Mouse (Mus musculus): Measurements from ENCODE around the gene Cdkal1. TPM values are rescaled to one million over a fixed set of nuclear protein-coding genes. Genes with fewer than 3 reads are reported as not detected.

Gene Cdkal1
- polyA plus RNA-seq, 1 experiment: 7.2 TPM

- peak; percentile 49 for DNase-seq (ENCODE audit: low read depth)
- TF ChIP-seq POLR2A (IDR thresholded peaks at IDR 0.05; ENCODE audit: borderline replicate concordance, extremely low read depth, insufficient read depth, insufficient read length, poor library complexity, severe bottlenecking): no peak
Measured at GRCm38 (mm10) chr13:29766377-29766776, 89.1 kb downstream of the Cdkal1 start.

- no peak for DNase-seq (ENCODE audit: low read depth)
- TF ChIP-seq CTCF (IDR thresholded peaks at IDR 0.05; ENCODE audit: borderline replicate concordance, extremely low read depth, insufficient read depth, insufficient read length) (no peak), POLR2A (IDR thresholded peaks at IDR 0.05; ENCODE audit: borderline replicate concordance, extremely low read depth, insufficient read depth, insufficient read length, poor library complexity, severe bottlenecking) (no peak)
Measured at GRCm38 (mm10) chr13:29765296-29765695, 90.2 kb downstream of the Cdkal1 start.

DNA sequence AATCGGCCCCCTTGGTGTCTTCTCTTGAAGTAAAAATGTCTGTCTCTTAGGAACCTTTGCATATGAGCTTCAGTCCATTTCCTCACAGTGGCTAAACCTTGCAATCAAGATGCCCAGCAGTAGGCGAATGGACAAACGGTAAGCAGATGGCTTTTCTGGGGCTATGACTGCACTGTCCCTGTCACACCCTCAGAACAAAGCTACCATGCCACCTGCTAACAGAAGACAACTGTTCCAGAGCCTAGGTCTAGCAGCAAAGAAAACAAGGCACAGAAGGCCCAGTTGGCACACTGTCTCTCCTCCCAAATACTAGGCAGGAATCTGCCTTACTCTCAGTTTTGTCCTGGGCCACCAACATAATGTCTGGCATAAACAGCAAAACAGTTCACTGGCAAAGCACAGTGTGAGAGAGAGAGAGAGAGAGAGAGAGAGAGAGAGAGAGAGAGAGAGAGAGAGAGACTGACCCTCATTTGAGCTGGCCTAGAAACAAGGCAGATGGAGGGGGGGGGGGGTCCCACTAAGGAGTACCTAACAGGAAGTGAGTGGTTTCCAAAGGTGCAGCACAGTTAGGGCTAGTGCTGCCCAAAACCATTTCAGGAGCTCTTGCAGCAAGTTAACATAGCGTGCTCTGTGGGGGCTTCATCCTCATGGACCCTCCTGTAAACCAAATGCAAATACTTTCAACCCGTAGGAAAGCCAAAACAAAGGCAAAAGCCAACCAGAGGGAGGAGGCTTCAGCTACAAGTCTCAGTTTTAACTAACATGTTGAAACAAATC, 95.6 kb downstream of the Cdkal1 start:
- TF ChIP-seq CTCF (IDR thresholded peaks at IDR 0.05; ENCODE audit: borderline replicate concordance, extremely low read depth, insufficient read depth, insufficient read length): no peak
- no peak for TF ChIP-seq POLR2A (IDR thresholded peaks at IDR 0.05; ENCODE audit: borderline replicate concordance, extremely low read depth, insufficient read depth, insufficient read length, poor library complexity, severe bottlenecking)
- peak; percentile 83 for DNase-seq (ENCODE audit: low read depth)

- DNase-seq (ENCODE audit: low read depth): no peak
- TF ChIP-seq POLR2A (IDR thresholded peaks at IDR 0.05; ENCODE audit: borderline replicate concordance, extremely low read depth, insufficient read depth, insufficient read length, poor library complexity, severe bottlenecking): no peak
- TF ChIP-seq CTCF (IDR thresholded peaks at IDR 0.05; ENCODE audit: borderline replicate concordance, extremely low read depth, insufficient read depth, insufficient read length): no peak
Measured at GRCm38 (mm10) chr13:29756052-29756451, 99.4 kb downstream of the Cdkal1 start.

DNA sequence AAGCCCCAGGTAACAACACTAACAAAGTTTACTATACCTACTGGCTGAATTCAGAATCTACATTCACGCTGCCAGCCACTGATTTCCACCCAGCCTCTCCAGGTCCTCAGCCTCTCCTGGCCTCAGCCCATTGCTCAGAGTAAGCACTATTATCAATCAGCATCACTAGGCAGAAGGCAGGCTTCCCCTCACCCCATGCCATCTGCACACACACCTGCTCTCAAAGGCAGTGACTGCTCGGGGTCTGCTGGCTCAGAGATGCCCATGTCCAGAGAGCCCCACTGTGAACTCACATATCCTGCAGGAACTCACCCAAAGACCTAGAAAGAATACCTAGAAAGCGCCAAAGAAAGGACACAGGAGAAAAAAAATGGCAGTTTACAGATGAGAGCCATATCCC, 102.2 kb downstream of the Cdkal1 start:
- no peak for TF ChIP-seq CTCF (IDR thresholded peaks at IDR 0.05; ENCODE audit: borderline replicate concordance, extremely low read depth, insufficient read depth, insufficient read length)
- DNase-seq (ENCODE audit: low read depth): peak; percentile 48

GRCm38 (mm10) chr13:29752061-29752460, 103.4 kb downstream of the Cdkal1 start:
- no peak for DNase-seq (ENCODE audit: low read depth)

DNA sequence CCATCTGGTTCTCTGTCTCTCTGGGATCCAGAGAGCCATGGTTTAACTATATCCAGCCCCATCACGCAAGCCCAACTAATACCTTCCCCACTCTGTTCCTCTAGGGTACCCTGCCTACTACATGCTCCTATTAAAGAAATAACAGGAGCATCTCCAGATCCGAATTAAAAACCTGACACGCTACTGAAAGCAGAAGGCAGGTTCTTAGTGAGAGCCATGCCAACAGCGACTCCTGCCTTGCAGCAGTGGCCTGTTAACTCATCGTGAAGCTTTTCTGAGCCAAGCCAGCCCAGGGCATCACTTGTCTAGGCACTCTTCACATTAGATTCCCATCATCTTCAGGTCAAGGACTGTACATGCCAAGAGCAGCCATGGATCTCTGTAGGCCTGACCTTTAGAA, 104.3 kb downstream of the Cdkal1 start:
- TF ChIP-seq POLR2A (IDR thresholded peaks at IDR 0.05; ENCODE audit: borderline replicate concordance, extremely low read depth, insufficient read depth, insufficient read length, poor library complexity, severe bottlenecking) (no peak), CTCF (IDR thresholded peaks at IDR 0.05; ENCODE audit: borderline replicate concordance, extremely low read depth, insufficient read depth, insufficient read length) (no peak)

More at GRCm38 (mm10) chr13:29752061-29752460, 103.4 kb downstream of the Cdkal1 start:
- no peak for TF ChIP-seq CTCF (IDR thresholded peaks at IDR 0.05; ENCODE audit: borderline replicate concordance, extremely low read depth, insufficient read depth, insufficient read length)
- no peak for TF ChIP-seq POLR2A (IDR thresholded peaks at IDR 0.05; ENCODE audit: borderline replicate concordance, extremely low read depth, insufficient read depth, insufficient read length, poor library complexity, severe bottlenecking)

DNA sequence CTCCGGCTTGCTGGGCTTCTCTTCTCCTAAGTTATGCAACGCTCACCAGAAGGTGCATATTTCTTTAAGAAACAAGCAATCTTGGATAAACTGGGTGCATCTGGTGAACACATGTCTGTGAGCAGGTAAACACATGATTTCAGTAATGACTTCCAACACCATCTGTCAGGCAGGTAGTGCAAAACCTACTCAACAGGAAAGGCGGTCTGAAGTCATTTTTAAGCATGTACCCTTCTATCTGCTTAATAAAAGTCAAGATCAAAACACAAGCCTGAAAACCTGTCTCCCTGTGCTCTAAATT, 108.2 kb downstream of the Cdkal1 start:
- DNase-seq (ENCODE audit: low read depth): peak; percentile 62
- TF ChIP-seq POLR2A (IDR thresholded peaks at IDR 0.05; ENCODE audit: borderline replicate concordance, extremely low read depth, insufficient read depth, insufficient read length, poor library complexity, severe bottlenecking): no peak
- no peak for TF ChIP-seq CTCF (IDR thresholded peaks at IDR 0.05; ENCODE audit: borderline replicate concordance, extremely low read depth, insufficient read depth, insufficient read length)

More for the DNA sequence above, 104.3 kb downstream of the Cdkal1 start:
- no peak for DNase-seq (ENCODE audit: low read depth)

GRCm38 (mm10) chr13:29746501-29747346, 108.8 kb downstream of the Cdkal1 start:
- TF ChIP-seq POLR2A (IDR thresholded peaks at IDR 0.05; ENCODE audit: borderline replicate concordance, extremely low read depth, insufficient read depth, insufficient read length, poor library complexity, severe bottlenecking): no peak
- TF ChIP-seq CTCF (IDR thresholded peaks at IDR 0.05; ENCODE audit: borderline replicate concordance, extremely low read depth, insufficient read depth, insufficient read length): no peak
- peak; percentile 79 for DNase-seq (ENCODE audit: low read depth)

GRCm38 (mm10) chr13:29745073-29745472, 110.4 kb downstream of the Cdkal1 start:
- DNase-seq (ENCODE audit: low read depth): peak; percentile 82
- no peak for TF ChIP-seq CTCF (IDR thresholded peaks at IDR 0.05; ENCODE audit: borderline replicate concordance, extremely low read depth, insufficient read depth, insufficient read length)
- no peak for TF ChIP-seq POLR2A (IDR thresholded peaks at IDR 0.05; ENCODE audit: borderline replicate concordance, extremely low read depth, insufficient read depth, insufficient read length, poor library complexity, severe bottlenecking)

GRCm38 (mm10) chr13:29744188-29744587, 111.3 kb downstream of the Cdkal1 start:
- TF ChIP-seq POLR2A (IDR thresholded peaks at IDR 0.05; ENCODE audit: borderline replicate concordance, extremely low read depth, insufficient read depth, insufficient read length, poor library complexity, severe bottlenecking): no peak
- TF ChIP-seq CTCF (IDR thresholded peaks at IDR 0.05; ENCODE audit: borderline replicate concordance, extremely low read depth, insufficient read depth, insufficient read length): no peak

DNA sequence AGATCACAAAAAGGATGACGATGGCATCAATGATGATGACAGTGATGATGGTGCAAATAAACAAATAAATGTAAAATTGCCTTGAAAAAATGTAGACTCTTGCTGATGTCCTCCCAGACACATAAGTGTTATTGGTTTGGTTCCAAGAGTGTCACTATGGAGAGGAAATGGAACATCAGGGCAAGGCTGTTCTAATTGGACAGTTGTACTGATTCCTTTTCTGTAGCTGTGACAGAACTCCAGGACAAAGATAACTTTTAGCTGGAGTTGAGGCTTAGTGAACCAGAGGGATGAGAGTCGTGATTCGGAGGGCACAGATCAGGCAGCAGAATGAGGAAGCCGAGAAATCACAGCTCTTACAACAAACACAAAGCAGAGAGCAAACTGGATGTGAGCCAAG, 111.7 kb downstream of the Cdkal1 start:
- no peak for DNase-seq (ENCODE audit: low read depth)
- TF ChIP-seq POLR2A (IDR thresholded peaks at IDR 0.05; ENCODE audit: borderline replicate concordance, extremely low read depth, insufficient read depth, insufficient read length, poor library complexity, severe bottlenecking) (no peak), CTCF (IDR thresholded peaks at IDR 0.05; ENCODE audit: borderline replicate concordance, extremely low read depth, insufficient read depth, insufficient read length) (no peak)

More at GRCm38 (mm10) chr13:29744188-29744587, 111.3 kb downstream of the Cdkal1 start:
- no peak for DNase-seq (ENCODE audit: low read depth)

Measured in brain, embryonic 14.5 days (tissue).